Mouse (Mus musculus) heart, adult 2 months (tissue): ENCODE data around the gene Slc7a15. TPM values are rescaled to one million over a fixed set of nuclear protein-coding genes. Genes with fewer than 3 reads are reported as not detected.

ENCODE experiments used
- DNase-seq, 2 experiments: peaks; one replicate each; pipeline ENCODE4 v3.0.0; 2021
- H3K27ac ChIP-seq: fragments of 200-600 bp; 2 replicates; pipeline ENCODE4 v1.8.1; 2022
- H3K27me3 ChIP-seq: fragments of 200-500 bp; 2 replicates; pipeline ENCODE4 v1.6.1; 2012; ENCODE audit warnings: mild to moderate bottlenecking, low read length, inconsistent platforms, mixed read lengths; ENCODE audit not compliant: control insufficient read depth, insufficient read depth
- H3K36me3 ChIP-seq: fragments of 200-500 bp; 2 replicates; pipeline ENCODE4 v1.6.1; 2012; ENCODE audit warnings: low read length, inconsistent platforms; ENCODE audit not compliant: control insufficient read depth, insufficient read depth
- H3K4me1 ChIP-seq: fragments of 200-500 bp; 2 replicates; pipeline ENCODE4 v1.6.1; 2011; ENCODE audit warnings: low read length; ENCODE audit not compliant: control insufficient read depth, insufficient read depth
- H3K4me3 ChIP-seq: fragments of 200-600 bp; 2 replicates; pipeline ENCODE4 v1.8.1; 2022
- H3K79me2 ChIP-seq: fragments of 200-500 bp; replicated peaks from 2 replicates; pipeline ENCODE4 v1.6.1; 2012; ENCODE audit warnings: mild to moderate bottlenecking, inconsistent platforms, low read length, moderate library complexity, mixed read lengths; ENCODE audit not compliant: control insufficient read depth, insufficient read depth
- H3K9ac ChIP-seq: fragments of 200-500 bp; 2 replicates; pipeline ENCODE4 v1.6.1; 2012; ENCODE audit warnings: low read depth, mild to moderate bottlenecking, control low read depth, inconsistent platforms, low read length, mixed read lengths
- CTCF ChIP-seq: fragments of 200-600 bp; IDR thresholded peaks from 2 replicates; pipeline ENCODE4 v1.8.1; 2022; ENCODE audit warnings: antibody characterized with exemption, mild to moderate bottlenecking, moderate library complexity
- EP300 ChIP-seq: fragments of 200-500 bp; IDR thresholded peaks from 2 replicates; pipeline ENCODE4 v1.6.1; 2011; ENCODE audit warnings: low read depth, low read length, control low read depth; ENCODE audit not compliant: insufficient read depth
- POLR2A ChIP-seq: fragments of 200-500 bp; IDR thresholded peaks from 2 replicates; pipeline ENCODE4 v1.6.1; 2011; ENCODE audit warnings: mild to moderate bottlenecking, low read depth, low read length, control low read depth; ENCODE audit not compliant: insufficient read depth
- WGBS: fragments of 180-500 bp; shearing (Covaris S2); methylation state at CpG from one replicate; pipeline ENCODE4 v1.1.7; 2018; 5-methylcytosine and 5-hydroxymethylcytosine counted together
- intact Hi-C: fragments of 180-260 bp; cut with DNase I; formaldehyde crosslinking; loops from one replicate; pipeline ENCODE4 v1.15.1; 2025
- polyA plus RNA-seq: library from polyadenylated mRNA; depleted of rRNA; stranded (reverse); fragments of >200 nt; gene quantifications from 2 replicates; pipeline ENCODE4 v1.2.3, GENCODE M21; 2012
- total RNA-seq, 2 experiments: library from RNA; stranded (reverse); gene quantifications; 2 replicates each; pipeline ENCODE4 v1.2.3; 2021

Gene Slc7a15
- total and polyA plus RNA-seq, 3 experiments, result not detected

DNA sequence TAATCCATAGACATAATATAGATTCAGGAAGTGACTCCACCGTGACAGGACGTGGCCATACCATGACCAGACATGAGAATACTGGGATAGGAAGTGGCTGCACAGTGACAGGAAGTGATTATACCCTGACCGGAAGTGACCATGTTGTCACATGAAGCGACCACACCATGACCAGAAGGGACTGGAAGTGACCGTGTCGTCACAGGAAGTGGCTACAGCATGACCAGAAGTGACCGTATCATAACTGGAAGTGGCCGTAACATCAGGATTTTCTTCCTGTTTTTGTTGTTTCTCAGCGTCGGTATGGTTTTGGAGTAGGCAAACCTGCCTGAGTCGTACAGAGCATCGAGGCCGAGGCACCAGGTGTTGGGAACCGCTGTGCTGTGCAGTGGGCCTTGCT lies 38.1 kb upstream of the Slc7a15 start:
- no peak overlapping the region for H3K27ac ChIP-seq
- H3K27me3 ChIP-seq, result no peaks in the 10 kb centered on the region
- intact Hi-C loops, result loop anchor here (10.0 kb wide), 3 partner anchors 248 to 368 kb away; partner anchors contain the start of gene Hs1bp3
- H3K4me1 ChIP-seq, result peaks cover 4% of the 10 kb centered on the region
- peaks cover 2% of the 10 kb centered on the region; the same call in 1 of the 2 replicates for H3K36me3 ChIP-seq
- H3K4me3 ChIP-seq, result no peak overlapping the region
- WGBS, result 65% methylated on average over 14 of the region's 14 CpGs
- H3K9ac ChIP-seq, result no peak overlapping the region
- peak in 1 of 2 experiments; percentile 34 for DNase-seq
- 0 out of 2 replicates have a peak, but pooled peaks cover 1% of the 10 kb centered on the region for H3K79me2 ChIP-seq
- TF ChIP-seq EP300 (0 out of 2 replicates have a peak, but pooled peaks have one; percentile 57), POLR2A (no peak), CTCF (no peak)

DNA sequence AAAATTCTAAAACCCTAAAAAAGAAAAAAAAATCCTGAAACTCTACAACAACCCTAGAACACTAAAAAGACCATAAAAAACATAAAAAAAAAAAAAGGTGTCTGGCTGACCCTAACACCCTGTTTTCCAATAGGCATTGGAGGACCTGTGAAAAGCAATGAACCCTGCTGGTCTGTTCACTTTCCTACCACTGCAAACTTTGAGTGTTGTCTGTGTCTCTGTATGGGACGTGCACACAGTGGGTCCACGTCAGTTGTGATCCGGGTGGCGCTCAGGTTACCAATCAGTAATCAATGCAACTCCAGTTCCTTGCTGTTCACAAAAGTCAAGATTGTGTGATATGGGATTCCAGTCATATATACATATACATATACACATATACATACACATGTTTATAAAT lies 36.7 kb upstream of the Slc7a15 start:
- no peak overlapping the region for H3K27ac ChIP-seq
- 98% methylated on average over 4 of the region's 4 CpGs for WGBS
- no peaks in the 10 kb centered on the region for H3K36me3 ChIP-seq
- no peaks in the 10 kb centered on the region for H3K27me3 ChIP-seq
- DNase-seq, result no peak
- no peak overlapping the region for H3K9ac ChIP-seq
- intact Hi-C loops, result loop anchor here (10.0 kb wide), 3 partner anchors 249 to 369 kb away; partner anchors contain the start of gene Hs1bp3
- TF ChIP-seq CTCF (no peak), POLR2A (no peak), EP300 (no peak)
- 0 out of 2 replicates have a peak, but pooled peaks cover 1% of the 10 kb centered on the region for H3K79me2 ChIP-seq
- H3K4me1 ChIP-seq, result peaks cover 3% of the 10 kb centered on the region
- no peak overlapping the region for H3K4me3 ChIP-seq

DNA sequence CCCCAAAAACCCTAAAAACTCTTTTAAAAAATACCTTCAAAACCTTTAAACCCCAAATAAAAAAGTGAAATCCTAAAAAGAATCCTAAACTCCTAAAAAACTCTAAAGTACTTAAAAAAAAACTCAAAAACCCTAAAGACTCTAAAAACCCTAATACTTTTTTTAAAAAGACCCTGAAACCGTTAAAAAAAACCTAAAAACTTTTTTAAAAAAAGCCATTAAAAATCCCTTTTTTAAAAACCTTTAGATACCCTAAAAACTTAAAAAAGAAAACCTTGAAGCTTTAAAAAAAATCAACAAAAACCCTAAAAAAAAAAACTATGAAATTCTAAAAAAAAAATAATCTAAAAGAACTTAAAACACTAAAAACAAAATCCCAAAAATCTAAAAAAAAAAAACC lies 35.4 kb upstream of the Slc7a15 start:
- no peak for TF ChIP-seq EP300
- no peak for TF ChIP-seq POLR2A
- no peak for TF ChIP-seq CTCF
- Histone ChIP-seq H3K27ac (no peak overlapping the region), H3K4me3 (no peak overlapping the region), H3K9ac (no peak overlapping the region), H3K36me3 (no peaks in the 10 kb centered on the region), H3K4me1 (peaks cover 3% of the 10 kb centered on the region), H3K27me3 (no peaks in the 10 kb centered on the region), H3K79me2 (0 out of 2 replicates have a peak, but pooled peaks cover 1% of the 10 kb centered on the region)
- DNase-seq, result no peak
- 93% methylated on average over 1 of the region's 1 CpGs for WGBS
- intact Hi-C loops, result loop anchor here (10.0 kb wide), 3 partner anchors 250 to 370 kb away; partner anchors contain the start of gene Hs1bp3

DNA sequence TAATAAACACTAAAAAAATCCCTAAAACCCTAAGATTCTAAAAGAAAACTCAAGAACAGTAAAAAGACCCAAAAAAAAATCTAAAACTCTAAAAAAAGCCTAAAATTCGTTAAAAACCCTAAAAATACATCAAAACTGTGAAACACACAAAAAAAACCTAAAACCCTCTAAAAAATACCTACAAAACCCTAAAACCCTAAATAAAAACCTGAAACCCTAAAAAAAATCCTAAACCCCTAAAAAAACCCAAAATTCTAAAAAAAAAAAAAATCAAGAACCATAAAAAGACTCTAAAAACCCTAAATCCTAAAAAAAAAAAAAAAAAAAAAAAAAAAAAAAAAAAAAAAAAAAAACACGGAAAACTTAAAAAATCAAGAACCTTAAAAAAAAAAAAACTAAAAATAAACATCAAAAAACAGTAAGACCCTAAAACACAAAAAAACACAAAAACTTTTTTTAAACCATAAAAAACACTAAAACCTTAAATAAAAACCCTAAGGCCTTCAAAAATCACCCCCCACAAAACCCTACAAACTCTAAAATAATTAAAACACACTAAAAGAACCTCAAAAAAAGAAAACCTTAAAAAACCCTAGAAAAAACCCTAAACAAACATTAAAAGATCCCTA lies 34.0 kb upstream of the Slc7a15 start:
- no peak overlapping the region for H3K9ac ChIP-seq
- H3K4me1 ChIP-seq, result peaks cover 3% of the 10 kb centered on the region
- no peak for DNase-seq
- no peaks in the 10 kb centered on the region for H3K27me3 ChIP-seq
- 83% methylated on average over 2 of the region's 2 CpGs for WGBS
- no peaks in the 10 kb centered on the region for H3K79me2 ChIP-seq
- H3K27ac ChIP-seq, result no peak overlapping the region
- H3K4me3 ChIP-seq, result no peak overlapping the region
- intact Hi-C loops, result loop anchor here (10.0 kb wide), 3 partner anchors 252 to 372 kb away; partner anchors contain the start of gene Hs1bp3
- no peaks in the 10 kb centered on the region for H3K36me3 ChIP-seq
- TF ChIP-seq POLR2A (no peak), EP300 (no peak), CTCF (no peak)

DNA sequence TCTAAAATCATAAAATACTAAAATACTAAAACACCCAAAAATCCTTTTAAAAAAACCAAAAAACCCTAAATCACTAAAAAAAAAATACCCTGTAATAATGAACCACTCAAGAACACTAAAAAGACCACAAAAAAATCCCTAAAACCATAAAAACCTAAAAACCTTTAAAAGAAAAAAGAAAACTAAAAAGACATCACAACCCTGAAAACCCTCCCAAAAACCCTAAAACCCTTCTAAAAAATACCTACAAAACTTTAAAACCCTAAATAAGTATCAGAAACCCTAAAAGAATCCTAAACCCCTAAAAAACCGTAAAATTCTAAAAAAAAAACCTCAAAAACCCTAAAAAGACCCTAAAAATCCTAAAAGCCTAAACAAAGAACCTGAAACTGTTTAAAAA lies 32.8 kb upstream of the Slc7a15 start:
- H3K79me2 ChIP-seq, result no peaks in the 10 kb centered on the region
- 91% methylated on average over 1 of the region's 1 CpGs for WGBS
- intact Hi-C loops, result loop anchor here (10.0 kb wide), 3 partner anchors 253 to 373 kb away; partner anchors contain the start of gene Hs1bp3
- H3K4me1 ChIP-seq, result no peaks in the 10 kb centered on the region
- DNase-seq, result no peak
- H3K4me3 ChIP-seq, result no peak overlapping the region
- TF ChIP-seq POLR2A (no peak), CTCF (no peak), EP300 (no peak)
- H3K9ac ChIP-seq, result no peak overlapping the region
- H3K27ac ChIP-seq, result no peak overlapping the region
- no peaks in the 10 kb centered on the region for H3K27me3 ChIP-seq
- no peaks in the 10 kb centered on the region for H3K36me3 ChIP-seq

DNA sequence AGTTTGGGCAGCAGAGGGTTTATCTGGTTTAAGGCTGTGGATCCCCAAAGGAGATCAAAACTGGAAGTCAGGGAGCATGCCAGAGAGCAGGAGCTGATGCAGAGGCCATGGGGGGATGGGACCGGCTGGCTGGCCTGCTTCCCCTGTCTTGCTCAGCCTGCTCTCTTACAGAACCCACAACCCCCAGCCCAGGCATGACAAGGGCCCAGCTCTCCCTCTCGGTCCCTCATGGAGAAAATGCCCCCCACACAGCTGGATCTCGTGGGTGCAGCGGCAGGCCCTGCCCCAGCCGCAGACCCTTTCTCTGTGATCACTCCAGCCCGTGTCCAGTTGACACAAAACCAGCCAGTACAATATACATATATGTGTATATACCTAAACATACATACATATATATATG lies 30.7 kb upstream of the Slc7a15 start:
- H3K27ac ChIP-seq, result no peak overlapping the region
- H3K4me1 ChIP-seq, result no peaks in the 10 kb centered on the region
- DNase-seq, result no peak
- no peaks in the 10 kb centered on the region for H3K27me3 ChIP-seq
- H3K79me2 ChIP-seq, result no peaks in the 10 kb centered on the region
- intact Hi-C loops, result no loop called here
- no peaks in the 10 kb centered on the region for H3K36me3 ChIP-seq
- no peak overlapping the region for H3K9ac ChIP-seq
- 95% methylated on average over 6 of the region's 6 CpGs for WGBS
- no peak overlapping the region for H3K4me3 ChIP-seq
- TF ChIP-seq POLR2A (no peak), EP300 (no peak), CTCF (no peak)
